Mouse (Mus musculus): ENCODE data around the gene Olfr6. TPM values are rescaled to one million over a fixed set of nuclear protein-coding genes. Genes with fewer than 3 reads are reported as not detected.

The Olfr6 gene
- polyA plus RNA-seq, 1 experiment from 2014 or later: not detected

Other genes with a start within 250 kb of the Olfr6 start
- gene Olfr695, start 247.5 kb downstream of the Olfr6 start, polyA plus RNA-seq (2015; fragmentation: Nextera tagmentation; extraction: Ambion mirVana): not detected in 2 replicates
- gene Olfr697, start 221.5 kb downstream of the Olfr6 start, polyA plus RNA-seq (2015; fragmentation: Nextera tagmentation; extraction: Ambion mirVana): not detected in 2 replicates
- not detected in 2 replicates for gene Olfr698, start 208.5 kb downstream of the Olfr6 start, polyA plus RNA-seq (2015; fragmentation: Nextera tagmentation; extraction: Ambion mirVana)
- not detected in 2 replicates for gene Olfr699, start 170.7 kb downstream of the Olfr6 start, polyA plus RNA-seq (2015; fragmentation: Nextera tagmentation; extraction: Ambion mirVana)
- not detected in 2 replicates for gene Olfr700, start 155.1 kb downstream of the Olfr6 start, polyA plus RNA-seq (2015; fragmentation: Nextera tagmentation; extraction: Ambion mirVana)
- gene Olfr701, start 149.8 kb downstream of the Olfr6 start, polyA plus RNA-seq (2015; fragmentation: Nextera tagmentation; extraction: Ambion mirVana): not detected in 2 replicates
- gene Olfr702, start 130.0 kb downstream of the Olfr6 start, polyA plus RNA-seq (2015; fragmentation: Nextera tagmentation; extraction: Ambion mirVana): not detected in 2 replicates
- gene Olfr703, start 120.6 kb downstream of the Olfr6 start, polyA plus RNA-seq (2015; fragmentation: Nextera tagmentation; extraction: Ambion mirVana): not detected in 2 replicates
- gene Olfr704, start 100.8 kb downstream of the Olfr6 start, polyA plus RNA-seq (2015; fragmentation: Nextera tagmentation; extraction: Ambion mirVana): not detected in 2 replicates
- gene Olfr705, start 87.0 kb downstream of the Olfr6 start, polyA plus RNA-seq (2015; fragmentation: Nextera tagmentation; extraction: Ambion mirVana): not detected in 2 replicates
- gene Olfr706, start 75.8 kb downstream of the Olfr6 start, polyA plus RNA-seq (2015; fragmentation: Nextera tagmentation; extraction: Ambion mirVana): not detected in 2 replicates
- not detected in 2 replicates for gene Olfr707, start 62.7 kb downstream of the Olfr6 start, polyA plus RNA-seq (2015; fragmentation: Nextera tagmentation; extraction: Ambion mirVana)
- gene Olfr1532-ps1, start 55.9 kb downstream of the Olfr6 start, polyA plus RNA-seq (2015; fragmentation: Nextera tagmentation; extraction: Ambion mirVana): not detected in 2 replicates
- gene Olfr709-ps1, start 31.7 kb downstream of the Olfr6 start, polyA plus RNA-seq (2015; fragmentation: Nextera tagmentation; extraction: Ambion mirVana): not detected in 2 replicates
- not detected in 2 replicates for gene Olfr710, start 15.6 kb downstream of the Olfr6 start, polyA plus RNA-seq (2015; fragmentation: Nextera tagmentation; extraction: Ambion mirVana)
- not detected in 2 replicates for gene Olfr711, start 11.5 kb upstream of the Olfr6 start, polyA plus RNA-seq (2015; fragmentation: Nextera tagmentation; extraction: Ambion mirVana)
- gene Olfr2, start 42.1 kb upstream of the Olfr6 start, polyA plus RNA-seq (2015; fragmentation: Nextera tagmentation; extraction: Ambion mirVana): not detected in 2 replicates
- gene Olfr713, start 67.2 kb upstream of the Olfr6 start, polyA plus RNA-seq (2015; fragmentation: Nextera tagmentation; extraction: Ambion mirVana): not detected in 2 replicates
- gene Olfr714, start 107.0 kb upstream of the Olfr6 start, polyA plus RNA-seq (2015; fragmentation: Nextera tagmentation; extraction: Ambion mirVana): not detected in 2 replicates
- not detected in 2 replicates for gene Olfr17, start 129.3 kb upstream of the Olfr6 start, polyA plus RNA-seq (2015; fragmentation: Nextera tagmentation; extraction: Ambion mirVana)
- gene Olfr715b, start 146.4 kb upstream of the Olfr6 start, polyA plus RNA-seq (2015; fragmentation: Nextera tagmentation; extraction: Ambion mirVana): not detected in 2 replicates
- not detected in 2 replicates for gene Olfr715, start 167.1 kb upstream of the Olfr6 start, polyA plus RNA-seq (2015; fragmentation: Nextera tagmentation; extraction: Ambion mirVana)
- gene Olfr716, start 174.4 kb upstream of the Olfr6 start, polyA plus RNA-seq (2015; fragmentation: Nextera tagmentation; extraction: Ambion mirVana): not detected in 2 replicates
- gene Nlrp14, start 203.1 kb upstream of the Olfr6 start, polyA plus RNA-seq (2015; fragmentation: Nextera tagmentation; extraction: Ambion mirVana): not detected in 2 replicates
- gene Rbmxl2, start 245.5 kb upstream of the Olfr6 start, polyA plus RNA-seq (2015; fragmentation: Nextera tagmentation; extraction: Ambion mirVana): not detected in 2 replicates

Data from heart, embryonic 15.5 days (tissue).